Mouse (Mus musculus): Measurements from ENCODE around the gene Mepce. TPM values are rescaled to one million over a fixed set of nuclear protein-coding genes. Genes with fewer than 3 reads are reported as not detected.

The Mepce gene
- polyA plus RNA-seq, 1 experiment from 2014 or later, result 5.8 TPM

GRCm38 (mm10) chr5:137739471-137739870 lies 48.0 kb downstream of the Mepce start:
- DNase-seq (ENCODE audit: low spot score) (no peak), ATAC-seq (ENCODE audit: low FRiP score, low TSS enrichment) (no peak)
- Histone ChIP-seq H3K4me1 (replicated peaks; ENCODE audit: control insufficient read depth, insufficient read depth) (peaks cover 2% of the 10 kb centered on the region; the same call in 1 of the 2 replicates), H3K36me3 (ENCODE audit: control insufficient read depth, insufficient read depth, low read length) (no peaks in the 10 kb centered on the region), H3K9ac (ENCODE audit: low read length) (0 out of 2 replicates have a peak overlapping the region, but pooled peaks have one; percentile 18), H3K27ac (replicated peaks) (0 out of 2 replicates have a peak overlapping the region, but pooled peaks have one; percentile 35), H3K4me3 (ENCODE audit: low read depth, low read length) (no peak overlapping the region), H3K4me2 (replicated peaks; ENCODE audit: low read depth) (peak overlapping the region; percentile 81; the same call in 1 of the 2 replicates), H3K9me3 (ENCODE audit: control insufficient read depth, low read length) (no peaks in the 10 kb centered on the region), H3K27me3 (ENCODE audit: control insufficient read depth, insufficient read depth, low read length) (no peaks in the 10 kb centered on the region)
- TF ChIP-seq EP300 (optimal IDR thresholded peaks at IDR 0.05) (no peak), CTCF (IDR thresholded peaks at IDR 0.05; ENCODE audit: low read depth) (no peak)
- WGBS, result 55% methylated on average over 9 of the region's 9 CpGs

- 48% methylated on average over 5 of the region's 5 CpGs for WGBS
- Histone ChIP-seq H3K4me3 (ENCODE audit: low read depth, low read length) (no peak overlapping the region), H3K27ac (replicated peaks) (no peak overlapping the region; the same call in 1 of the 2 replicates), H3K4me2 (replicated peaks; ENCODE audit: low read depth) (no peak overlapping the region), H3K4me1 (replicated peaks; ENCODE audit: control insufficient read depth, insufficient read depth) (peaks cover 2% of the 10 kb centered on the region; the same call in 1 of the 2 replicates), H3K9me3 (ENCODE audit: control insufficient read depth, low read length) (no peaks in the 10 kb centered on the region), H3K27me3 (ENCODE audit: control insufficient read depth, insufficient read depth, low read length) (no peaks in the 10 kb centered on the region), H3K9ac (ENCODE audit: low read length) (no peak overlapping the region), H3K36me3 (ENCODE audit: control insufficient read depth, insufficient read depth, low read length) (no peaks in the 10 kb centered on the region)
- peak; percentile 30 for DNase-seq (ENCODE audit: low spot score)
- ATAC-seq (ENCODE audit: low FRiP score, low TSS enrichment), result no peak; the same call in 1 of the 2 replicates
- TF ChIP-seq CTCF (IDR thresholded peaks at IDR 0.05; ENCODE audit: low read depth), result peak; percentile 65
- no peak for TF ChIP-seq EP300 (optimal IDR thresholded peaks at IDR 0.05)
Observed at GRCm38 (mm10) chr5:137738516-137738915, 48.9 kb downstream of the Mepce start.

- no peaks in the 10 kb centered on the region for H3K27me3 ChIP-seq (ENCODE audit: control insufficient read depth, insufficient read depth, low read length)
- no peak for TF ChIP-seq CTCF (IDR thresholded peaks at IDR 0.05; ENCODE audit: low read depth)
- TF ChIP-seq EP300 (optimal IDR thresholded peaks at IDR 0.05), result no peak
Observed at GRCm38 (mm10) chr5:137737400-137737940, 50.0 kb downstream of the Mepce start.

GRCm38 (mm10) chr5:137734289-137735061 lies 53.0 kb downstream of the Mepce start:
- 69% methylated on average over 6 of the region's 6 CpGs for WGBS
- H3K27me3 ChIP-seq (ENCODE audit: control insufficient read depth, insufficient read depth, low read length), result no peaks in the 10 kb centered on the region
- H3K36me3 ChIP-seq (ENCODE audit: control insufficient read depth, insufficient read depth, low read length), result no peaks in the 10 kb centered on the region
- no peak overlapping the region for H3K4me3 ChIP-seq (ENCODE audit: low read depth, low read length)
- no peak overlapping the region for H3K9ac ChIP-seq (ENCODE audit: low read length)
- H3K27ac ChIP-seq (replicated peaks), result no peak overlapping the region
- TF ChIP-seq EP300 (optimal IDR thresholded peaks at IDR 0.05) (no peak), CTCF (IDR thresholded peaks at IDR 0.05; ENCODE audit: low read depth) (no peak)
- ATAC-seq (ENCODE audit: low FRiP score, low TSS enrichment) (peak; percentile 41; the same call in 1 of the 2 replicates), DNase-seq (ENCODE audit: low spot score) (no peak)
- no peaks in the 10 kb centered on the region for H3K9me3 ChIP-seq (ENCODE audit: control insufficient read depth, low read length)
- H3K4me1 ChIP-seq (replicated peaks; ENCODE audit: control insufficient read depth, insufficient read depth), result no peaks in the 10 kb centered on the region
- no peak overlapping the region for H3K4me2 ChIP-seq (replicated peaks; ENCODE audit: low read depth)

More at GRCm38 (mm10) chr5:137737400-137737940, 50.0 kb downstream of the Mepce start:
- Histone ChIP-seq H3K9ac (ENCODE audit: low read length) (no peak overlapping the region), H3K27ac (replicated peaks) (no peak overlapping the region), H3K4me1 (replicated peaks; ENCODE audit: control insufficient read depth, insufficient read depth) (peaks cover 2% of the 10 kb centered on the region; the same call in 1 of the 2 replicates), H3K9me3 (ENCODE audit: control insufficient read depth, low read length) (no peaks in the 10 kb centered on the region), H3K4me3 (ENCODE audit: low read depth, low read length) (no peak overlapping the region), H3K36me3 (ENCODE audit: control insufficient read depth, insufficient read depth, low read length) (no peaks in the 10 kb centered on the region), H3K4me2 (replicated peaks; ENCODE audit: low read depth) (no peak overlapping the region)
- DNase-seq (ENCODE audit: low spot score) (no peak), ATAC-seq (ENCODE audit: low FRiP score, low TSS enrichment) (no peak)
- WGBS, result 84% methylated on average over 6 of the region's 6 CpGs

GRCm38 (mm10) chr5:137733638-137734288 lies 53.7 kb downstream of the Mepce start:
- 91% methylated on average over 12 of the region's 12 CpGs for WGBS
- TF ChIP-seq CTCF (IDR thresholded peaks at IDR 0.05; ENCODE audit: low read depth) (no peak), EP300 (optimal IDR thresholded peaks at IDR 0.05) (no peak)
- DNase-seq (ENCODE audit: low spot score) (no peak), ATAC-seq (ENCODE audit: low FRiP score, low TSS enrichment) (no peak)
- Histone ChIP-seq H3K27me3 (ENCODE audit: control insufficient read depth, insufficient read depth, low read length) (no peaks in the 10 kb centered on the region), H3K36me3 (ENCODE audit: control insufficient read depth, insufficient read depth, low read length) (no peaks in the 10 kb centered on the region), H3K27ac (replicated peaks) (no peak overlapping the region), H3K4me3 (ENCODE audit: low read depth, low read length) (no peak overlapping the region), H3K4me1 (replicated peaks; ENCODE audit: control insufficient read depth, insufficient read depth) (no peaks in the 10 kb centered on the region), H3K9ac (ENCODE audit: low read length) (no peak overlapping the region), H3K9me3 (ENCODE audit: control insufficient read depth, low read length) (no peaks in the 10 kb centered on the region), H3K4me2 (replicated peaks; ENCODE audit: low read depth) (no peak overlapping the region)

Other genes with a start within 250 kb of the Mepce start
- gene Actl6b, start 234.1 kb downstream of the Mepce start, polyA plus RNA-seq (2015; fragmentation: Nextera tagmentation; extraction: Ambion mirVana), result 2.3 and 2.7 TPM in 2 replicates
- gene Tfr2, start 217.8 kb downstream of the Mepce start, polyA plus RNA-seq (2015; fragmentation: Nextera tagmentation; extraction: Ambion mirVana), result 1.2 and 1.3 TPM in 2 replicates
- gene Mospd3, start 186.6 kb downstream of the Mepce start, polyA plus RNA-seq (2015; fragmentation: Nextera tagmentation; extraction: Ambion mirVana), result 30.8 and 34.3 TPM in 2 replicates
- gene Pcolce, start 173.9 kb downstream of the Mepce start, polyA plus RNA-seq (2015; fragmentation: Nextera tagmentation; extraction: Ambion mirVana), result 77.3 and 85.9 TPM in 2 replicates
- 0.11 and 0.16 TPM in 2 replicates for gene Fbxo24, start 158.7 kb downstream of the Mepce start, polyA plus RNA-seq (2015; fragmentation: Nextera tagmentation; extraction: Ambion mirVana)
- gene Lrch4, start 158.5 kb downstream of the Mepce start, polyA plus RNA-seq (2015; fragmentation: Nextera tagmentation; extraction: Ambion mirVana), result 22.5 and 27.0 TPM in 2 replicates
- gene Gm20605, start 158.5 kb downstream of the Mepce start, polyA plus RNA-seq (2015; fragmentation: Nextera tagmentation; extraction: Ambion mirVana), result 2.4 and 3.4 TPM in 2 replicates
- 3.7 and 4.1 TPM in 2 replicates for gene Sap25, start 146.3 kb downstream of the Mepce start, polyA plus RNA-seq (2015; fragmentation: Nextera tagmentation; extraction: Ambion mirVana)
- 0.07 and 0.15 TPM in 2 replicates for gene Irs3, start 141.9 kb downstream of the Mepce start, polyA plus RNA-seq (2015; fragmentation: Nextera tagmentation; extraction: Ambion mirVana)
- gene Agfg2, start 102.9 kb downstream of the Mepce start, polyA plus RNA-seq (2015; fragmentation: Nextera tagmentation; extraction: Ambion mirVana), result 10.4 and 12.4 TPM in 2 replicates
- 1.0 TPM in 2 replicates for gene Nyap1, start 46.0 kb downstream of the Mepce start, polyA plus RNA-seq (2015; fragmentation: Nextera tagmentation; extraction: Ambion mirVana)
- 100 and 110 TPM in 2 replicates for gene Tsc22d4, start 41.9 kb downstream of the Mepce start, polyA plus RNA-seq (2015; fragmentation: Nextera tagmentation; extraction: Ambion mirVana)
- gene Ppp1r35, start 8.8 kb downstream of the Mepce start, polyA plus RNA-seq (2015; fragmentation: Nextera tagmentation; extraction: Ambion mirVana), result 16.8 and 17.2 TPM in 2 replicates
- 2.6 and 2.7 TPM in 2 replicates for gene Zcwpw1, start 143 bp upstream of the Mepce start, polyA plus RNA-seq (2015; fragmentation: Nextera tagmentation; extraction: Ambion mirVana)
- 0.64 and 1.4 TPM in 2 replicates for gene Pilra, start 48.6 kb upstream of the Mepce start, polyA plus RNA-seq (2015; fragmentation: Nextera tagmentation; extraction: Ambion mirVana)
- 0.33 and 0.40 TPM in 2 replicates for gene Pilrb1, start 70.5 kb upstream of the Mepce start, polyA plus RNA-seq (2015; fragmentation: Nextera tagmentation; extraction: Ambion mirVana)
- 0.49 and 0.88 TPM in 2 replicates for gene Pilrb2, start 84.2 kb upstream of the Mepce start, polyA plus RNA-seq (2015; fragmentation: Nextera tagmentation; extraction: Ambion mirVana)
- gene Cyp3a13, start 134.0 kb upstream of the Mepce start, polyA plus RNA-seq (2015; fragmentation: Nextera tagmentation; extraction: Ambion mirVana), result 34.5 and 34.8 TPM in 2 replicates
- 0.92 TPM in 2 replicates for gene Gjc3, start 175.4 kb upstream of the Mepce start, polyA plus RNA-seq (2015; fragmentation: Nextera tagmentation; extraction: Ambion mirVana)
- gene Azgp1, start 193.9 kb upstream of the Mepce start, polyA plus RNA-seq (2015; fragmentation: Nextera tagmentation; extraction: Ambion mirVana), result 1.1 and 1.5 TPM in 2 replicates
- gene Smok3a, start 233.6 kb upstream of the Mepce start, polyA plus RNA-seq (2015; fragmentation: Nextera tagmentation; extraction: Ambion mirVana), result 0.10 TPM in 1 of 2 replicates, not detected in the other
- gene Smok3b, start 233.8 kb upstream of the Mepce start, polyA plus RNA-seq (2015; fragmentation: Nextera tagmentation; extraction: Ambion mirVana), result not detected in 2 replicates